Mouse (Mus musculus): Measurements from ENCODE around the gene Cetn3. TPM values are rescaled to one million over a fixed set of nuclear protein-coding genes. Genes with fewer than 3 reads are reported as not detected.

Gene Cetn3
- total and polyA plus RNA-seq, 2 experiments, result 2.3 to 40.1 TPM

GRCm38 (mm10) chr13:81828486-81828885, 45.6 kb downstream of the Cetn3 start:
- TF ChIP-seq CTCF (IDR thresholded peaks at IDR 0.05; ENCODE audit: low read depth, low read length) (no peak), POLR2A (IDR thresholded peaks at IDR 0.05; ENCODE audit: extremely low read depth, insufficient read depth, low read length) (no peak)
- DNase-seq (ENCODE audit: extremely low read depth, low read depth, low spot score), result no peak
- Histone ChIP-seq H3K79me2 (ENCODE audit: control insufficient read depth, insufficient read depth, low read length) (no peaks in the 10 kb centered on the region), H3K9ac (ENCODE audit: low read depth, low read length) (no peak overlapping the region), H3K36me3 (ENCODE audit: control insufficient read depth, insufficient read depth, low read length) (no peaks in the 10 kb centered on the region), H3K4me3 (ENCODE audit: insufficient read depth, low read depth, low read length) (no peak overlapping the region), H3K27me3 (ENCODE audit: control insufficient read depth, insufficient read depth, low read length) (no peaks in the 10 kb centered on the region), H3K4me1 (ENCODE audit: control insufficient read depth, insufficient read depth, low read length) (no peaks in the 10 kb centered on the region), H3K27ac (replicated peaks; ENCODE audit: insufficient read depth, low read depth, low read length) (no peak overlapping the region)
- 73% methylated on average over 6 of the region's 6 CpGs for WGBS

- Histone ChIP-seq H3K9ac (ENCODE audit: low read depth, low read length) (no peak overlapping the region), H3K36me3 (ENCODE audit: control insufficient read depth, insufficient read depth, low read length) (no peaks in the 10 kb centered on the region), H3K27me3 (ENCODE audit: control insufficient read depth, insufficient read depth, low read length) (no peaks in the 10 kb centered on the region), H3K4me3 (ENCODE audit: insufficient read depth, low read depth, low read length) (no peak overlapping the region), H3K4me1 (ENCODE audit: control insufficient read depth, insufficient read depth, low read length) (no peaks in the 10 kb centered on the region), H3K79me2 (ENCODE audit: control insufficient read depth, insufficient read depth, low read length) (no peaks in the 10 kb centered on the region), H3K27ac (replicated peaks; ENCODE audit: insufficient read depth, low read depth, low read length) (no peak overlapping the region)
- DNase-seq (ENCODE audit: extremely low read depth, low read depth, low spot score), result no peak
- 87% methylated on average over 7 of the region's 7 CpGs for WGBS
- TF ChIP-seq CTCF (IDR thresholded peaks at IDR 0.05; ENCODE audit: low read depth, low read length) (no peak), POLR2A (IDR thresholded peaks at IDR 0.05; ENCODE audit: extremely low read depth, insufficient read depth, low read length) (no peak)
Observed at GRCm38 (mm10) chr13:81831838-81832237, 49.0 kb downstream of the Cetn3 start.

- H3K4me3 ChIP-seq (ENCODE audit: insufficient read depth, low read depth, low read length), result no peak overlapping the region
- H3K4me1 ChIP-seq (ENCODE audit: control insufficient read depth, insufficient read depth, low read length), result no peaks in the 10 kb centered on the region
- no peak overlapping the region for H3K9ac ChIP-seq (ENCODE audit: low read depth, low read length)
- no peak for TF ChIP-seq CTCF (IDR thresholded peaks at IDR 0.05; ENCODE audit: low read depth, low read length)
- no peak for TF ChIP-seq POLR2A (IDR thresholded peaks at IDR 0.05; ENCODE audit: extremely low read depth, insufficient read depth, low read length)
- H3K36me3 ChIP-seq (ENCODE audit: control insufficient read depth, insufficient read depth, low read length), result no peaks in the 10 kb centered on the region
- DNase-seq (ENCODE audit: extremely low read depth, low read depth, low spot score), result no peak
- H3K27ac ChIP-seq (replicated peaks; ENCODE audit: insufficient read depth, low read depth, low read length), result no peak overlapping the region
- H3K27me3 ChIP-seq (ENCODE audit: control insufficient read depth, insufficient read depth, low read length), result no peaks in the 10 kb centered on the region
- WGBS, result 80% methylated on average over 9 of the region's 9 CpGs
- H3K79me2 ChIP-seq (ENCODE audit: control insufficient read depth, insufficient read depth, low read length), result no peaks in the 10 kb centered on the region
Observed at GRCm38 (mm10) chr13:81836386-81837177, 53.7 kb downstream of the Cetn3 start.

DNA sequence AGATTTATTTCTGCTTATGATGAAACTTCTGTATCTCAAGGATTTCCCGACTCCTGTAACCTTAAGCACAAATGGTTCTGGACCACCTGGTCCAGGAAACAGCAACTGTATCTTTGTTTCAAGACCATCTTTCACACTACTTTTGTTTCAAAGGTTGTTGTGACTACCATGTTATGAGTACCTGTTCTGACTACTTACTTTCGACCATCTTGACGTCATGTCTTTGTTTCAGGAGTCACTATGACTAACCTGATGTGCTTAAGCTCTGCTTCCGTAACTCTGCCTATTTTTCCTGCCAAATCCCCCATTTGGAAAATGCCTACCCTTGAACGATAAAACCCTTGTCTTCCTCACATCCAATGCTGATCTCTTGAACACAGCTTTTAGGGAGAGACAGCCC, 55.1 kb downstream of the Cetn3 start:
- H3K36me3 ChIP-seq (ENCODE audit: control insufficient read depth, insufficient read depth, low read length), result no peaks in the 10 kb centered on the region
- no peak overlapping the region for H3K9ac ChIP-seq (ENCODE audit: low read depth, low read length)
- no peaks in the 10 kb centered on the region for H3K79me2 ChIP-seq (ENCODE audit: control insufficient read depth, insufficient read depth, low read length)
- H3K27me3 ChIP-seq (ENCODE audit: control insufficient read depth, insufficient read depth, low read length), result 0 out of 2 replicates have a peak, but pooled peaks cover 3% of the 10 kb centered on the region
- WGBS, result 86% methylated on average over 5 of the region's 5 CpGs
- H3K27ac ChIP-seq (replicated peaks; ENCODE audit: insufficient read depth, low read depth, low read length), result no peak overlapping the region
- TF ChIP-seq POLR2A (IDR thresholded peaks at IDR 0.05; ENCODE audit: extremely low read depth, insufficient read depth, low read length) (no peak), CTCF (IDR thresholded peaks at IDR 0.05; ENCODE audit: low read depth, low read length) (no peak)
- DNase-seq (ENCODE audit: extremely low read depth, low read depth, low spot score), result no peak
- H3K4me1 ChIP-seq (ENCODE audit: control insufficient read depth, insufficient read depth, low read length), result no peaks in the 10 kb centered on the region
- H3K4me3 ChIP-seq (ENCODE audit: insufficient read depth, low read depth, low read length), result no peak overlapping the region

DNA sequence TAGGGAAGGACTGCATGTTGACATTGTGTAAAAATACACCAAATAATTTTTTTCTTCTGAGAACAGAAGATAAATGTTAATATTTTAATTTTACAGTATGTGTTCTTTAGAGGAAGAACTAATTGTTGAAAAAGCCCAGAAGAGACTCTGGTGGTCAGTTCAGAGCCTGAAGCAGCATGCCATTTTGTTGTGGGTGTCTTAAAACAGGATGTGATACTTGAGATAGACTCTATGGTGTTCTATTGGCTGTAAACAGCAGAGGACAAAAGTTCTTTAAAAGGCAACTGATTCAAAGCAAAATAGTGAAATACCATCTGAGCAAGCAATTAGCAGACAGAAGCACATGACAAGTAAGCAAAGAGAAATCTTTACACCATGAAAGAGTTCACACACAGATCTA, 56.1 kb downstream of the Cetn3 start:
- TF ChIP-seq CTCF (IDR thresholded peaks at IDR 0.05; ENCODE audit: low read depth, low read length) (no peak), POLR2A (IDR thresholded peaks at IDR 0.05; ENCODE audit: extremely low read depth, insufficient read depth, low read length) (no peak)
- 0 out of 2 replicates have a peak, but pooled peaks cover 3% of the 10 kb centered on the region for H3K27me3 ChIP-seq (ENCODE audit: control insufficient read depth, insufficient read depth, low read length)
- no peak for DNase-seq (ENCODE audit: extremely low read depth, low read depth, low spot score)
- no peaks in the 10 kb centered on the region for H3K4me1 ChIP-seq (ENCODE audit: control insufficient read depth, insufficient read depth, low read length)
- H3K4me3 ChIP-seq (ENCODE audit: insufficient read depth, low read depth, low read length), result no peak overlapping the region
- no peak overlapping the region for H3K27ac ChIP-seq (replicated peaks; ENCODE audit: insufficient read depth, low read depth, low read length)
- no peaks in the 10 kb centered on the region for H3K36me3 ChIP-seq (ENCODE audit: control insufficient read depth, insufficient read depth, low read length)
- no peak overlapping the region for H3K9ac ChIP-seq (ENCODE audit: low read depth, low read length)
- no peaks in the 10 kb centered on the region for H3K79me2 ChIP-seq (ENCODE audit: control insufficient read depth, insufficient read depth, low read length)

DNA sequence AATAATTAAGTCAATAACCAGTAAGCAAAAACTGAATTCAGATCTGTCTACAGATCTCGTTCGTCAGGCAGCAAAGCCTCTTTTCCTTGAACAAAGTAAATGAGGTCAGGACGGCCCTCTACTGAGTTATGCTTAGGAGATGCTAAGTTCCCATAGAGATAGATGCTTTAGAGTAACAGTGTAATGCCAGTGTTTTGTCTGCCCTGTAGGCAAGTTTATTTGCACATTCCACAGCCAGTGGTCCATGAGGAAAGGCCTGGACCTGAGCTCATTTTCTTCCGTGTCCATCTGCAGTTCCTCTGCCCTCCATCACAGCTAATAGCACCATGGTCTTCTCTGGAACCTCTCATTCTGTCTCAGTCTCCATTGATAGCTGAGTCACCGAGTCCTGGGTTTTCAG, 57.4 kb downstream of the Cetn3 start:
- H3K9ac ChIP-seq (ENCODE audit: low read depth, low read length), result no peak overlapping the region
- no peak overlapping the region for H3K4me3 ChIP-seq (ENCODE audit: insufficient read depth, low read depth, low read length)
- TF ChIP-seq POLR2A (IDR thresholded peaks at IDR 0.05; ENCODE audit: extremely low read depth, insufficient read depth, low read length) (no peak), CTCF (IDR thresholded peaks at IDR 0.05; ENCODE audit: low read depth, low read length) (no peak)
- 0 out of 2 replicates have a peak, but pooled peaks cover 3% of the 10 kb centered on the region for H3K27me3 ChIP-seq (ENCODE audit: control insufficient read depth, insufficient read depth, low read length)
- H3K27ac ChIP-seq (replicated peaks; ENCODE audit: insufficient read depth, low read depth, low read length), result no peak overlapping the region
- H3K36me3 ChIP-seq (ENCODE audit: control insufficient read depth, insufficient read depth, low read length), result no peaks in the 10 kb centered on the region
- 79% methylated on average over 5 of the region's 5 CpGs for WGBS
- no peaks in the 10 kb centered on the region for H3K4me1 ChIP-seq (ENCODE audit: control insufficient read depth, insufficient read depth, low read length)
- no peaks in the 10 kb centered on the region for H3K79me2 ChIP-seq (ENCODE audit: control insufficient read depth, insufficient read depth, low read length)
- no peak for DNase-seq (ENCODE audit: extremely low read depth, low read depth, low spot score)

All from liver, adult 2 months (tissue).